Mouse (Mus musculus): ENCODE data around the gene Rimbp2.
A peak's percentile ranks its signal among the peaks of the same experiment; 100 is the strongest.
"Not testable (repeated sequence)": the region's sequence is repeated elsewhere in the genome, so short reads cannot be mapped to it uniquely, and the experiment has no call there.

Gene Rimbp2

GRCm38 (mm10) chr5:128953278-128954070 lies at the start of gene Rimbp2:
Gene Rimbp2 (minus strand): TSS chr5:128953486.
- peak; percentile 49 for DNase-seq (ENCODE audit: low read depth, low spot score)

- no peak for DNase-seq (ENCODE audit: low read depth, low spot score)
Measured at GRCm38 (mm10) chr5:129002571-129003011, 49.3 kb upstream of the Rimbp2 start.

GRCm38 (mm10) chr5:129000706-129001468 lies 47.6 kb upstream of the Rimbp2 start:
- DNase-seq (ENCODE audit: low read depth, low spot score) = no peak

- DNase-seq (ENCODE audit: low read depth, low spot score) = no peak
Measured at GRCm38 (mm10) chr5:128987141-128987954, 34.1 kb upstream of the Rimbp2 start.

DNA sequence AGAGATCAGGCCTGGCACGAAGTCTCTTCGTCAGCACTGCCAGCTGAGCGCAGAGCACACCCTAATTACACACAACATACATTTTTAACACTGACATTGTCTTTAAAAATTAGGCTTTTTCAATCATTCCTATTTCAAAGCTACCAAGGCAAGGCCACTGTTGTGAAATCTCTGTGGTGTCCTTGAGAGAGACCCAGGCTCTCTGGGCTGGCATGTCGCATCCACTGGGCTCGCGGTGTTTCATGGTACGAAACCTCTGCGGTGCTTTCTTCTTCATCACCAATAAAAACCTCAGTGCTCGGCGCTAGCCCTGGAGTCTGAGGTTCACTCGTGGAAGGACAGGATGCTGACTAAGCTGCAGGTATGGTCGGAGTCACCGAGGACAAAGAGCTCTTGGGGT lies 32.7 kb upstream of the Rimbp2 start:
- no peak for DNase-seq (ENCODE audit: low read depth, low spot score)

- DNase-seq (ENCODE audit: low read depth, low spot score) = no peak
Measured at GRCm38 (mm10) chr5:128984536-128984935, 31.2 kb upstream of the Rimbp2 start.

GRCm38 (mm10) chr5:128981607-128982006 lies 28.3 kb upstream of the Rimbp2 start:
- DNase-seq (ENCODE audit: low read depth, low spot score) = no peak

DNA sequence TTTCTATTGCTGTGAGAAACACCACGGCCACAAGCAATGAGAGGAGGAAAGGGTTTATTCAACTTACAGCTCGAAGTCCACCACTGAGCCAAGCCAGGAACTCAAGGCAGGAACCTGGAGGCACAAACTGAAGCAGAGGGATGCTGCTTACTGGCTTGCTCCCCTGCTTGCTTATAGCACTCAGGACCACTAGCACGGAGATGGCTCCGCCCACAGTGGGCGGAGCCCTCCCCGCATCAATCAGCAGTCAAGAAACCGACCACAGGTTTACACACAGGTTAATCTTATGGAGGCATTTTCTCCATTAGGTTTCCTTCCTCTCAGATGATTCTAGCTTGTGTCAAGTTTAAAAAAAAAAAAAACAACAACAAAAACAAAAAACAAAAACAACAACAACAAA lies 27.6 kb upstream of the Rimbp2 start:
- DNase-seq (ENCODE audit: low read depth, low spot score) = no peak

- no peak for DNase-seq (ENCODE audit: low read depth, low spot score)
Measured at GRCm38 (mm10) chr5:128978957-128979356, 25.7 kb upstream of the Rimbp2 start.

DNA sequence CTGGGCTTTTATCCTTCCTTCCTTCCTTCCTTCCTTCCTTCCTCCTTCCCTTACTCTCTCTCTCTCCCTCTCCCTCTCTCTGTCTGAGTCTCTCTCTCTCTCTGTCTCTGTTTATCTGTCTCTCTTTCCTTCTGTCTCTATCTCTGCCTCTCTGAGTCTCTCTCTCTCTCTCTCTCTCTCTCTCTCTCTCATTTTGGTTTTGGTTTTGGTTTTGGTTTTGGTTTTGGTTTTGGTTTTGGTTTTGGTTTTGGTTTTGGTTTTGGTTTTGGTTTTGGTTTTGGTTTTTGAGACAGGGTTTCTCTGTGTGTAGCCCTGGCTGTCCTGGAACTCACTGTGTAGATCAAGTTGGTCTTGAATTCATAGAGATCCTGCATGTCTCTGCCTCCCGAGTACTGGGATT lies 24.2 kb upstream of the Rimbp2 start:
- not testable (repeated sequence) for DNase-seq (ENCODE audit: low read depth, low spot score)

- DNase-seq (ENCODE audit: low read depth, low spot score) = no peak
Measured at GRCm38 (mm10) chr5:128976266-128976665, 23.0 kb upstream of the Rimbp2 start.

- no peak for DNase-seq (ENCODE audit: low read depth, low spot score)
Measured at GRCm38 (mm10) chr5:128971298-128971697, 18.0 kb upstream of the Rimbp2 start.

DNA sequence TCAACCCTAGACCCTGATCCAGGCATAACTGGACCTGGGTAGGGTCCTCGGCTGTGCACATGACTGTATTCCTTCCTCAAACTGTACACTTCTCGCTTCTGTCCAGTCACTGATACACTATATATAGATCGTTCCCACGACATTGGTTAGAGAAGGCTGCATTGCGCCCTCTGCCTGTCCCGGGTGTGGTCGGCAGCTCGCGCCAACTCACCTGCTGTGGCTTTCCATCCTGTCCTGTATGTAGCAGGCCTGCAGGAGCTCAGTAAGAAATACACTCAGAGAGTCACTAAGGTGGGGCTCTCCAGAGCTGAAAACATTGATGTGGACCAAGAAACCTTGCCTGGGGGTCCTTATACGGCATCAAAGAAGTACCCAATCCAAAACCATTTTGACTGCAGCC lies 17.6 kb upstream of the Rimbp2 start:
- DNase-seq (ENCODE audit: low read depth, low spot score) = no peak

GRCm38 (mm10) chr5:128964353-128964752 lies 11.1 kb upstream of the Rimbp2 start:
- no peak for DNase-seq (ENCODE audit: low read depth, low spot score)

DNA sequence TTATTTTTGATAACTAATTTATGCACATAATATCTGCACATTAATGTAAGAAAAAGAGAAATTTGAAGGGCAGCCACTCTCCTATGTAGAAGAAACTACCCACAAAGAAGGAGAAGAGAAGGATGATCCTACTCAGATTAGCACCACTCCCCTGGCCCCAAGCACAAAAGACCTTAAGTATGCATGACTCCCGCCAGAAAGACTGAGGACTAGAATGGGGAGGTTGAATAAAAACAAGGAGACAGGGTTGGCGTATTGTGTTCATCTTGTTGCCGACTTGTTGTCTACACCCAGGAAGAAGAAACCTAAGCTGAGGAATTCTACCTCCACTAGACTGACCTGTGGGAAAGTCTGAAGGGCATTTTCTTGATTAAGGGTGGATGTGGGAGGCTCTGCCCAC lies 5.6 kb upstream of the Rimbp2 start:
- no peak for DNase-seq (ENCODE audit: low read depth, low spot score)

DNA sequence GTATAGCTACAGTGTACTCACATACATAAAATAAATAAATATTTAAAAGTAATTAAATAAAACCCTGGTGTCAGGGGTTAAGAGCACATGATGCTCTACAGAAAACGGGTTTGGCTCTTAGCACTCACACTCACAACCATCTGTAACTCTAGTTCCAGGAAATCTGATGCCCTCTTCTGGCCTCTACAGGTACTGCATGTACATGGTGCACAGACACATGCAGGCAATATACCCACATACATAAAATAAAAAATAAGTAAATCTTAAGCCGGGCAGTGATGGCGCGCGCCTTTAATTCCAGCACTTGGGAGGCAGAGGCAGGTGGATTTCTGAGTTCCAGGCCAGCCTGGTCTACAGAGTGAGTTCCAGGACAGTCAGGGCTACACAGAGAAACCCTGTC lies 1.1 kb upstream of the Rimbp2 start:
- DNase-seq (ENCODE audit: low read depth, low spot score) = not testable (repeated sequence)

GRCm38 (mm10) chr5:128952291-128953195 lies 743 bp downstream of the Rimbp2 start:
- no peak for DNase-seq (ENCODE audit: low read depth, low spot score)

GRCm38 (mm10) chr5:128951472-128951871 lies 1.8 kb downstream of the Rimbp2 start:
- no peak for DNase-seq (ENCODE audit: low read depth, low spot score)

DNA sequence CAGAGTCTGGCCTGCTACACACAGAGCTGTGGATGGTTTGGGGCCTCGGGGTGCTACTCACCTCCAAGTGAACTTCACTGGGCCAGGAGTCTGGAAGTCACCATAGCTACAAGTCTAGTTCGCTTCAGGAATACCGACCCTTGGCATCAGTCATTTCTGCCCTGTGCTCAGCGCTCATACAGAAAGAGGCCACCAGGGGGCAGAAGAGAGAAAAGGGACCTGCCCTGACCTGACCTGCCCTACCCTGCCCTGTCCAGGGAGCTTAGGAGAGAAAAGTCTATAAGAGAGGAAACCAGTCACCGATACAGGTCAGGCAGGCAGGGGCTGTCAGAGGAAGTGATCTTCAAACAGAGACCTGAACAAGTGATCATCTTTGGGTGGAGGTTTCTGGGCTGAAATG lies 6.2 kb downstream of the Rimbp2 start:
- DNase-seq (ENCODE audit: low read depth, low spot score) = no peak

DNA sequence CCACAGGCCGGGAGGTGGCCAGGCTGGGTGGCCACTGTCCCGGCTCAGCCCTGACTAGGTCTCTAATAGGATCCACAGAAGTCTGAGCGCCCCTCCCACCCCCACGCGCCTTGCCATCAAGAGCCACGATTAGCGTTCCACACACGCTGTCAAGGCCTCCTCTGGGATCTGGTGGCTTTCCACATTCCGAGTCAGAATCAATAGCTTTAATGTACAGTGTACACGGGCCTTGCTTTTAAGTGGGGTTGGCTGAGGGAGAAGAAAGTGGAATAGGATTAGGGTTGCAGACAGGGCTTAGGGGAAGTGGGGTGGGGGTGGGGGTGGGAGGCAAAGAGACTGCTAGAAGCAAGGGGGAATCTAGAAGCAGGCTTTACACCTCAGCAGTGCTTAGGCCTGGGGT lies 12.8 kb downstream of the Rimbp2 start:
- DNase-seq (ENCODE audit: low read depth, low spot score) = no peak

GRCm38 (mm10) chr5:128935359-128935899 lies 17.9 kb downstream of the Rimbp2 start:
- no peak for DNase-seq (ENCODE audit: low read depth, low spot score)

Measured in brain, embryonic 18.5 days (tissue).